Mouse (Mus musculus) v-Abl transformed pro-B cells (cell line): Measurements from ENCODE around the gene Isl2.

ENCODE experiments used
- in situ Hi-C, 2 experiments: fragments of 400-800 bp; cut with MboI; formaldehyde crosslinking; loops; one replicate each; pipeline ENCODE4 v1.15.1; 2025; ENCODE audit not compliant: unreplicated experiment in 2 of 2

Isl2 gene

DNA sequence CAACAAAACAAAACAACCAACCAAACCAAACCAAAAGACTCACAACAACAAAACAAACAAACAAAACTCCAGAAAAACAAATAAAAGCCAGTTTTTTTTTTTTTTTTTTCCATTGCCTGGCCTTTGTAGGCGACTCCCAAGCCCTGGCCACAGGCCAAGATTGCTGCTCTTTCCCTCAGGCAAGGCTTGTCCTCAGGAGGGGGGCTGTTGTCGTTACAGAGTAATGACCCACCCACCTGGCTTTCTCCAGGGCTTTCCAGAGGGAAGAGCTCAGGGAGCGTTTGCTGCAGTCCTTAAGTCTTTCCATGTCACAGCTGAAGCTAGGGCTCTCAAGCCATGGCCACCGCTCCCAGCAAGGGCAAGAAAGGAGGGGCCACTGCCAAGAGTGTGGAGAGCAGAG, at the start of gene Isl2:
Gene Isl2, plus strand, starts transcription at position 296 of the 400 bp plus-strand sequence.
- in situ Hi-C loops, result loop anchor here (5.0 to 10.0 kb wide), 2 partner anchors 111 to 376 kb away; no protein-coding TSS in a partner anchor

DNA sequence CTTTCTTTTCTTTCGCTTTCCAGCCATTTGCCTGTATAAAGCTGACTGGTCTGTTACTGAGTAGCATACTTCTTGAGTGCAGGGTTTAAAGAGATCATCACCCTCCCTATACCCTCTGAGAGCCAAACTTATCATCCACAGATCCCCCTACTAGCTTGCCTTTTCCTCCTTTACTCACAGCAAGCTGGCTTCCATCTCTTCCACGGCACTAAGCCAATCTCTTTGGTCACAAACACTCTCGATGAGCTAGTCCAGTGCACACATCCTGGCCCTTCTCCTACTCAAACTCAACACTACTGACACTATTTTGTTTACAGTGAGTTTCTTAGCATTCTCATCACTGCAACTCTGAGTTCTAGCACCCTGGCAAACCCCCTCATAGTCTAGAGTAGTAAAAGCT, 30.6 kb upstream of the Isl2 start:
- in situ Hi-C loops, result no loop called here

DNA sequence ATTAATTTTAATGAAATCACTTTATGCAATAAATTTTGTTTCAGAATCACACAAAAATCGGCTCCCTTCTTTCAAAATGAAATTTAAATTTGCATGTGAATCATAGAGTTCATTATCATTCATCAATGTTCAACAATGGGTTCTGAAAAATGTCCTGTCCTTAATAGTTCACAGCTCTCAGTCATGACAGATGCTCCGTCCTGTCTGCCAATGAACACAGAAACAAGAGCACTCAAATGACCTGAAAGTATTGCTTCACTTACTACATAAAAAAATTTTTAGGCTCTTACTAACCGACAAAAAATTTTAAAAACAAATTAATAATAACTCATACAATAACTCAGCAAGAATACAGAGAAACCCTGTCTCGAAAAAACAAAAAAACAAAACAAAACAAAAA, 29.8 kb upstream of the Isl2 start:
- in situ Hi-C loops, result no loop called here

DNA sequence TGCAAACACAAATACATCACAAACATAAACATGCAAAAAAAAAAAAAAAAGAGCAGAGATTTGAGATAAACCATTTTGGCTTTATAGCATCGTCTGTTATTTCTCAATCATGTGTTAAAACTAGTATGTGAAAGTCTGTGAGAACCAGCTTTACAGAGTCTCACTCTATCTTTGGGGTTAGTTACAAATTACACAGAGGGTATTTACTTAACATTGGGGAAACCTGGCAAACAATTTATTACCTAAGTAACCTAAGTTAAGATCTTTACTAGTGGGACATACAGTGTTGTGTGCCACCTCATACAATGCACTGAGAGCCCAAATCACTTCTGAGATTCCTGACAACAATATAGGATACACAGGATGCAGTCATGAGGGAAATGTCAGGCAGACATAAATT, 28.7 kb upstream of the Isl2 start:
- in situ Hi-C loops, result no loop called here

DNA sequence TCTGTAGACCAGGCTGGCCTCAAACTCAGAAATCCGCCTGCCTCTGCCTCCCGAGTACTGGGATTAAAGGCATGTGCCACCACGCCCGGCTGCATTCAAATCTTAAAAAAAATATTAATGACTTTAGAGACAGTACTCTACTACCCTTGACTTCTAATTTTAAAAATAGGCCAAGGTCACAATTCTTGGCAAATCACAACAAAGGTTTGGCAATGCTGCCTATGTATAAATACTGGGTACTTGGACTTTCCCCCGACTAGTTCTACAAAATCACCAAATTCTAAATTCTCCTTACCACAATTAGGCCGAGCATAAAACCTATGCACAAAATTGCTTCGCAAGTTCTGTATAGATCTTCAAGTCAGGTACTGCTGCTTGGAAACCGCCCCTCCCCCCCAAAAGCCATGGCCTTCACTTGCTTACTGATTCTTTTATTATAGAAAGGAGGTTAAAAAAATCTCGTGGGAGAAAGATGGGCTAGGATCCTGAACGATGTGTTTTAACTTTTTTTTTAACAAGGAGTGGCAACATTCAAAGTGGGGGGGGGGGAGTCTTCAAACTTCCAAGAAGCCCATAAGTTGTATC, 27.7 kb upstream of the Isl2 start:
- in situ Hi-C loops, result no loop called here

DNA sequence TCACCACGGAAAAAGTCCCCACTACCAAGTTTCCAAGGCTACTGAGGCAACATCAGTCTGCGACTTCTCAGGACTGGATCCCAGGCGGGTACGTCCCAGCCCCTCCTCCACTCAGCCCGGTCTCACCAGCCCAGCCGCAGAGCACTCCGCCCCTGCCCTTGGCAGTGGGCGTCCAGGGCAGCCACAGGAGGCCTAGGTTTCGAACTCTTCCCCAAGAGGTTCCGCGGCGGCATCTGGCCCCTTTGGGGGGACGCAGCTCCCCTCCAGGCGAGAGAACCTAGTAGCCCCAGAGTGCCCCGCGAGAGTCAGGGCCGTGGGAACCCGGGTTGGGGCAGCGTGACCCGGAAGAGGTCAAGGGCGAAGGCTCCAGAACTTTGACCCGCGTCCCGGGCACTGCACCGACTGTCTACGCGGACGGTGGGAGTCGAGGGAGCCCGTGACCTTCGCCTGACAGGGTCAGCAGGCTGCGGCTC, 26.9 kb upstream of the Isl2 start:
- in situ Hi-C loops, result no loop called here

DNA sequence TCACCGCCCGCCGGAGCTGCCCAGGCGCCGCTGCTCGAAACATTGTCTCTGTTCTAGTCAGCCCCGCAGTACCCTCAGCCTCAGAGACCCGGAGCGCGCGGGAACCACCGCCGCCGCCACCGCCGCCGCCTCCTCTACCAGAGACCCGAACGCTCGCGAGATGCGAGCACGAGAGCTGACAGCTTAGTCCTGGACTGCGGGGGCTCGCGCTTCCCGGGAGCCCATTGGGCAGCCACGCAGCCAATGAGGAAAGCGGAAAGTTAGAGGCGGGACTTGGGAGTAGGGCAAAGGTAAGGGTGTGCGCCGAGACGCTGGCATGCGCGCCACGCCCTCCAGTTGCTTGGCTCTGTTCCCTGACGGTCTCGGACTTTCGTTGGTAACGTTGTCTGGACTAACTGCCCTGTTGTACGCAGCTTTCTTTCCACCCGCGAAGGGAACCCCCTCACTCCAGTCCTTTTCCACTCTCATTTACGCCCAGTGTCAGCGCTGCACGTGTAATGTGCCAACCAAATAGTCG, 26.4 kb upstream of the Isl2 start, which contains the start of gene Etfa:
Gene Etfa, minus strand, starts transcription at position 217 of the 517 bp plus-strand sequence.
- in situ Hi-C loops, result no loop called here

DNA sequence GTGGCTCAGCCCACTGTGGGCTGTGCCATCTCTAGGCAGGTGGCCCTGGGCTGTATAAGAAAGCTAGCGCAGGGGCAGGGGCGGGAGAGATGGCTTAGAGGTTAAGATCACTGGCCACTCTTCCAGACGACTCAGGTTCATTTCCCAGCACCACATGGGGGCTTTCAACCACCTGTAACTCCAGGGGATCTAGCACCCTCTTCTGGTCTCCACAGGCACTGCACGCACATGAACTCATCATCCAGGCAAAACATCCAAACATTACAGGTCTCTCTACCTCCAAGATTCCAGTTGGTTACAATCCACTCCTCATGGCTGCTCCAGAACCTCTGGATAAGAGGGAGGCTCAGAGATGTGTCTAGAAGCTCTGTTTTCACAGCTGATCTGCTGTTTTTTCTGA, 12.8 kb upstream of the Isl2 start:
- in situ Hi-C loops, result no loop called here

DNA sequence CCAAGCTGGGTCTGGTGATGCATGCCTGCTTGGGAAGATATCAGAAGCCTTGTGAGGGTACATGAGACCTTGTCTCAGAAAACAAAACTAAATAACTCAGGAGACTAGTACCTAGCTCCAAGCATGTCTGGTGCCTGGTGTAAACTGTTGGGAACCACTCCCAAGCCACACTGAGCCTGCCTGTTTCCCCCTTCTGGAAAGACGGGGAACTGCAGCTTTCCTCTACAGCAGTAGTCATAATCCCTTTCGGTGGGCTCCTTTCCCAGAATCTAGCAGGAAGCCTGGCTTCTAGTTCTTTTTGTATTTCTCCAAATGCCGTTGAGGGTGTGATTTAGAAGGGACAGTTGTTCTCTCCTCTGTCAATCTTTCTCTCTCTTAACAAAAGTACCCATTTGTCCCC, 2.6 kb upstream of the Isl2 start:
- in situ Hi-C loops, result loop anchor here (5.0 to 10.0 kb wide), 2 partner anchors 109 to 379 kb away; no protein-coding TSS in a partner anchor

DNA sequence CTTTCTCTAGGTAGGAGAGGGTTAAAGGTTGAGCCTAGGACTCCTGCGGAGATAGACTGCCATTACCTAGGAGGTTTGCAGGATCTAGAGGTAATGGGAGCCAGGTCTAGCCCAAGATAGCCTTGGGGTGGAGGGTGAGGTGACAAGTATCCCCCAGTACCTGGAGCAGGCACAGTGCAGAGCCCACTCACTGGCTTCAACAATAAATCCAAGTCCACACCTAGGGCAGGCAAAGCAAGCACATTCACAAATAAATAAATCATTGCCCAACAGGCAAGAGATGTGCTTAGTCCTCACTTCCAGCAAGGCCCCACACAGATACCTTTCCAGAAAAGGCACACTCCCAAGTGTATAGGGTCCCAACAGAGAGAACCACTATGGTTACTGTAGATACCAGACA, 534 bp downstream of the Isl2 start:
- in situ Hi-C loops, result loop anchor here (5.0 to 10.0 kb wide), 2 partner anchors 112 to 376 kb away; no protein-coding TSS in a partner anchor

DNA sequence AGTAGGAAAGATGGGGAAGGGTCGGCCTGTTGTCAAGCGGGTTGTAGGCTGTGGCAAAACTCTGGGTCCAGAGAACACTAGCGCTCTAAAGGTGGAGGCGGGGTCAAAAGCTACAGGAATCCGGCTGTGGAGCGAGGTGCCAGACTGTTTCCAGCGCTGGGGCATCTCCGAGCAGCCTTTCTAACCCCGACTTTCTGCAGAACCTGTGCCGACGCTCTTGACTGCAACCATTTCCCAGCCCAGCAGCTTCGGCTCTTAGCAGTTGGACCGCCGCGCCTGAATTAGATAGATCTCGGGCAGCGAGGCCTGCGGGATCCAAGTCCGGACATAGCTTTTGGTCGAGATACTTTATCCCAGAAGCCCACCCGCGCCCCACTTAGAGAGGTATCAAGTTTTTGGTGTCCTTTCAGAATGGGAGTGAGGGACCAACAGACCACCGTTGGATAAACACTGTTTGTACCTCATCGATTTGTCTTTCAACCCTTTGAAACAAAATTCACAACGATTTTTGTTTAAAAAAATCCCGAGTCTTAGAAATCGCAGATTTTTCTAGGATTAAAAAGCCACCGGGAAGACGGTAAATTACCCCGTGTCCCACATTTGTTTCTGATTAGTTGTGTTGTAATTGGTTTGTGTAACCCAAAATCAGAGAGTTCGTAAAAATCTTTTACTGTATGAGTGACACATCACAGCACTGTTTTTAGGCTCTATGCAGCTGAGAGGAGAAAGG, 1.4 kb downstream of the Isl2 start:
- in situ Hi-C loops, result loop anchor here (5.0 to 10.0 kb wide), 3 partner anchors 113 to 385 kb away; no protein-coding TSS in a partner anchor

DNA sequence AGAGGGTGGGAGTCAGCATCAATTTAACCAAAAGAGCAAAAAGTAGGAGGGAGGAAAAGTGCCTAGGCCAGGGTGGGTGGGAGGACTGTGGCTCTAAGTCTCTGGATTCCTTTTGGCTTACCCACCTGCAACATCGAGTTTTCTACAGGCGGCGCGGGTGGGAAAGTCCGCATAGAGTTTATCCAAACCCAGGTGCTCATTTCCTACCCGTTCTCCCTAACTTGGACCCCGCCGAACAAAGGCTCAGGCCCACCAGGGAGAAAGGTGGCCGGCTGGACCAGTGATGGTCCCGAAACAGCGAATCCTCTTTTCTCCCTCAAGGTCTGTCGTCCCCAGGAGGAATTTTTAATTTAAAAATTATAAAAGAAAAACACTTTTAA, 1.9 kb downstream of the Isl2 start:
- in situ Hi-C loops, result loop anchor here in 1 of 2 experiments (10.0 kb wide), 1 partner anchor 384 kb away; no protein-coding TSS in a partner anchor

DNA sequence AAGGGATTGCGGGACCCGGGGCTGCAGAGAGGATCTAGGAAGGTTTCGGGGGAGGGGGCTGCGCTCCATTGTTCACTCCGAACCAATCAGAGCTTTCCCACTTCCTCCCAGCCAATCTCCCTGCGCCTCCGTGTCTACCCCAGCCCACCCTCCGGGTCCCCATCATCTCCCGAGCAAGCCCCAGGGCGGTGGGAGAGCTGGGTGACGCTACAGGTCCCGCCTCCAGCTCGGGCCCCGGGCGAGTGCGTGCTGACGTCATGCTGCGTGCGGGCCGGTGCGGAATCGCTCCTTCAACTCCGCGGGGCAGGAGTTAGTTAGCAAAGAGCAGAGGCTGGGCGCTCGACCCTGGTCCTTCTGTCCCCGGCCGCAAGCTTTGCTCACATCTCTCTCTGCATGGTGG, 2.4 kb downstream of the Isl2 start:
- in situ Hi-C loops, result loop anchor here in 1 of 2 experiments (10.0 kb wide), 1 partner anchor 384 kb away; no protein-coding TSS in a partner anchor

DNA sequence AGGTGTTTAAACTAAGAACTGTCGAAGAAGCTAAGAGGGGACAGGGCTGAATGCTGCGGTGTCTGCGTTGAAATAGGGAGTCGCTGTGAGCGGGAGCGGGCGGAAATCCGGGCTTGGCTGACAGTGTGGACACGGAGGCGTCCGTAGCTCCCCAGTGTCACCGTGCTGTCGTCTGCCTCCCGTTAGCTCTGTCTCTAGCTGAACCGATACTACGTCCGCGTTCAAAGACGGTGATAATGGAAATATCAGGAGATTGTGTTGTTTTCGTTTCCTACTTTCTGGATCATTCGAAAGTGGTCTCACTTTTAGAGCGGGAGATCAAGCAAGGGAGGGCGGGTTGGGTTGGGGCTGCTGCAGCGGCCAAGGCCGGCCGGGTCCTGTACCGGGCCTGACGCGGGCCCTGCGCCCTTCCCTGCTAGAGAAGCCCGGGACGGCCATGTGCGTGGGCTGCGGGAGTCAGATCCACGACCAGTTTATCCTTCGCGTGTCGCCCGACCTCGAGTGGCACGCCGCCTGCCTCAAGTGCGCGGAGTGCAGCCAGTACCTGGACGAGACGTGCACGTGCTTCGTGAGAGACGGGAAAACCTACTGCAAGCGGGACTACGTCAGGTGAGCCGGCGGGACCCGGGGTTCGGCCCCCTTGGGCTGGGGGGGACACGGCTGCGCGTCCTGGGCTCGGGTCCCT, 3.4 kb downstream of the Isl2 start:
- in situ Hi-C loops, result loop anchor here in 1 of 2 experiments (10.0 kb wide), 1 partner anchor 383 kb away; no protein-coding TSS in a partner anchor

DNA sequence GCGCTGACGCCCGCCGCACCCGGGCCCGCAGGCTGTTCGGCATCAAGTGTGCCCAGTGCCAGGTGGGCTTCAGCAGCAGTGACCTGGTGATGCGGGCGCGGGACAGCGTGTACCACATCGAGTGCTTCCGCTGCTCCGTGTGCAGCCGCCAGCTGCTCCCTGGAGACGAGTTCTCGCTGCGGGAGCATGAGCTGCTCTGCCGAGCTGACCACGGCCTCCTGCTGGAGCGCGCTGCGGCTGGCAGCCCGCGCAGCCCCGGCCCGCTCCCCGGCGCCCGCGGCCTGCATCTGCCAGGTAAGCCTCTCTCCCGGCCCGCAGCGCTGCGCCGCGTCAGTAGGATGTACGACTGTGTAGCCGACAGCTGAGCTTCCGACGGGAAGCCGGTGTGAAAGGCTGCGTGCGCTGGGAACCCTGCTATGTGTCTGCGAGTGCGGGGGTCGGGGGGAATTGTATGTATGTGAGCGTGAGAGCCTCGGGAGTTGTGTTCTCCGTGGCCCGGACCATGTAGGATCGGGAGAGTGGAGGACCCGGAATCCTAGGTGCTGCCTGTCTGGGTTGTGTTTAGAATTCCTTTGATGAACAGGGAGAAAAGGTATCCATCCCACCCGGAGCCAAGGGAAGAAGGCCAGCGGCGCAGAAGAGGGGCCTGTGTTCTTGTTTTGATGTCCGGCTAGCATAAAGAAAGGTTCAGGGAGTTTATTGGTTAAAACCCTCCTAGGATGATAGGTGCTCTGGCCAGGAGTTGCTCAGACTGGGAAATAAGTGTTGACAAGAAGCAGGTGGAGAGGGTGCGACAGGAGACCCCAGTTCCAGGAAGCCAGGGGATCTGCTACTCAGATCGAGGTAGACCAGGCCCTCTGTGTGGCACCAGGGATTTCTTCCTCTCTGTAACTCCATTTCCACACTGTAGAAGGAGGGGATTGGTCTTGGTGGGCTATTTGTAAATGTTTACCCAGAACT, 4.2 kb downstream of the Isl2 start:
- in situ Hi-C loops, result loop anchor here in 1 of 2 experiments (10.0 kb wide), 1 partner anchor 382 kb away; no protein-coding TSS in a partner anchor

DNA sequence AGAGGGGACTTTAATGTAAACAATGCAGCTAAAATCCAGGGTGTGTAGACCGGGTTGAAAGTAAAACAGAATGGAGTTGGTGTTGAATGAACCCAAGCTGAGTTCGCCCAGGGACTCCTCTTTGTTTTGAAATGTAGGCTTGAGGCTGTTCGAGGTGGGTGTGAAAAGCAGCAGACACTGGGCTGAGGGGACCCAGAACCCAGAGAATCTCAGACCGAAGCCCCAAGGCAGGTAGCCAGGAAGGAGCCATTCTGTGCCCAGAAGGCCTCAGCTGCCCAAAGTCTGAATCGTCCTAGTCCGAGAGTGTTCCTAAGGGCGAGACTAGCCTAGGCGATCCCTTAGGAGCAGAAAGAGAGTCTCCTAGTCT, 4.8 kb downstream of the Isl2 start:
- in situ Hi-C loops, result loop anchor here in 1 of 2 experiments (10.0 kb wide), 1 partner anchor 381 kb away; no protein-coding TSS in a partner anchor

DNA sequence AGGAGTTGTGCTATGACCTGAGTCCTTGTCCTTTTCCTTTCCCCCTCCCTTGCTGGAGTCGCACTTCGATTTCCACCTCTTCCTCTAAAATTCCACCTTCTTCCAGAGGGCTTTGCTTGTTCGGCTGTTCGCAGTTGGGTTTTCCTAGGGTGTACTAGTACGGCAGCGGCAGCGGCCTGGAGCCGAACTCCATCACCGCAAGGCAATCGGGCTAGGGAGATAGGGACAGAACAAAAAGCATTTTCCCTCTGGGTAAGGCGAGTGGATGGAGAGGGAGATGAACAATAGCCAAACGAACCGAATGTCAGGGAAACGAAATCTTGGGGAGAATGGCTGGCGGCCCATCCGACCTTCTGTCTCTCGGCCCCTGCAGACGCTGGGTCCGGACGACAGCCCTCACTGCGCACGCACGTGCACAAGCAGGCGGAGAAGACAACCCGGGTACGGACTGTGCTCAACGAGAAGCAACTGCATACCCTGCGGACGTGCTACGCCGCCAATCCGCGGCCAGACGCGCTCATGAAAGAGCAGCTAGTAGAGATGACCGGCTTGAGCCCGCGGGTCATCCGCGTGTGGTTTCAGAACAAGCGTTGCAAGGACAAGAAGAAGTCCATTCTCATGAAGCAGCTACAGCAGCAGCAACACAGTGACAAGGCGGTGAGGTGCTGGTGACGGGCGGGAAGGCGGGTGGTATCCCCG, 5.4 kb downstream of the Isl2 start:
- in situ Hi-C loops, result loop anchor here in 1 of 2 experiments (10.0 kb wide), 1 partner anchor 381 kb away; no protein-coding TSS in a partner anchor

DNA sequence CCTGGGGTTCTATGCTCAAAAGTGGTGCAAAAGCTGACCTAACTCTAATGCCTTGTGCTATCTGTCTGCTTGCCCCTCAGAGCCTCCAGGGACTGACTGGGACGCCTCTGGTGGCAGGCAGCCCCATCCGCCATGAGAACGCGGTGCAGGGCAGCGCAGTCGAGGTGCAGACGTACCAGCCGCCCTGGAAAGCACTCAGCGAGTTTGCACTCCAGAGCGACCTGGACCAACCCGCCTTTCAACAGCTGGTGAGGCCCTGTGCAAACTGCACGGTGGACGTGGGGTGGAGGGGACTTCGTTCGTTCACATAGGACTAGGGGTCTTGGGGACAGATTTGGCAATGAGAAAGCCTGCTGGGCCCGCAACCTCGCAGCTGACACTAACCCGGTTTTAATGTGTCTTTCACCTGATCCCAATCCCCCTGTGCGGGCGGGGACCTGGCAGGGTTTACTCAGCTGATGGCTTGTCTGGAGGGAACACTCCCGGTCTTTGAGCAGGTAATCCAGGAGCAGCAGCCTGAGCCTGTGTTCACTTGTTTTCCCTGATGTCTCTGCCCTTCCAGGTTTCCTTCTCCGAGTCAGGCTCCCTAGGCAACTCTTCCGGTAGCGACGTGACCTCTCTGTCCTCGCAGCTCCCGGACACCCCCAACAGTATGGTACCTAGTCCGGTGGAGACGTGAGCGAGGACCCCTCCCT, 6.5 kb downstream of the Isl2 start:
- in situ Hi-C loops, result loop anchor here in 1 of 2 experiments (10.0 kb wide), 1 partner anchor 380 kb away; no protein-coding TSS in a partner anchor
